Comparison of ENCODE assay signal across 20 mouse cellular contexts in genomic region chr3:156992811-156993210, GRCm38 (mm10).
DNase-seq lines count a peak whose midpoint lies in the region; ATAC-seq and TF ChIP-seq lines count a peak whose summit lies in the region.
"Had no signal": no experiment of that assay in that cellular context is flagged by ENCODE, and none has a peak within 500 bp of the region (broad histone marks: within the 10 kb centered on the region; RNA-seq: fewer than 3 reads in every experiment).

No protein-coding gene starts in this region.

- H3K4me2 ChIP-seq in forebrain, postnatal 0 days (ENCODE audit: low read depth) = no peak overlapping the region
- H3K4me2 ChIP-seq: hindbrain, embryonic 12.5 days had no signal

- peak; percentile 23; the same call in 1 of the 2 replicates for ATAC-seq in forebrain, postnatal 0 days
- ATAC-seq: forebrain, embryonic 14.5 days; hindbrain, postnatal 0 days had no signal

- no peaks in the 10 kb centered on the region for H3K4me1 ChIP-seq in forebrain, postnatal 0 days (ENCODE audit: insufficient read depth)
- no peaks in the 10 kb centered on the region for H3K4me1 ChIP-seq in forebrain, embryonic 10.5 days
- H3K4me1 ChIP-seq: embryonic facial prominence, embryonic 10.5 days; heart, embryonic 10.5 days; hindbrain, embryonic 12.5 days had no signal

- no peak overlapping the region for H3K9ac ChIP-seq in forebrain, postnatal 0 days
- H3K9ac ChIP-seq: hindbrain, embryonic 12.5 days had no signal

- no peak for DNase-seq in forebrain, postnatal 0 days
- DNase-seq in forebrain, embryonic 10.5 days (ENCODE audit: extremely low spot score, low spot score) = no peak
- DNase-seq in left cerebral cortex, adult 2 months (ENCODE audit: extremely low spot score in 1 of 2, low spot score in 2 of 2) = peak; percentile 20 to 23
- DNase-seq in left cerebral cortex, adult 11 months (ENCODE audit: low spot score) = no peak
- peak; percentile 11 for DNase-seq in right cerebral cortex, postnatal 25 days
- no peak for DNase-seq in right cerebral cortex, postnatal 4 days
- DNase-seq in lung, adult 18-20 months = no peak
- DNase-seq in lung, postnatal 36 days = no peak
- DNase-seq: adrenal gland, adult 2 months; adrenal gland, postnatal 25 days; cerebellum, adult 2 months; gastrocnemius, postnatal 10 days; heart, adult 18-20 months; heart, postnatal 4 days had no signal

- no peaks in the 10 kb centered on the region for H3K27me3 ChIP-seq in forebrain, postnatal 0 days (ENCODE audit: insufficient read depth, low read length)
- H3K27me3 ChIP-seq in forebrain, embryonic 10.5 days (ENCODE audit: poor library complexity, severe bottlenecking) = no peaks in the 10 kb centered on the region
- H3K27me3 ChIP-seq: CH12.LX; hindbrain, embryonic 12.5 days had no signal

- no peaks in the 10 kb centered on the region for H3K36me3 ChIP-seq in forebrain, postnatal 0 days (ENCODE audit: insufficient read depth)
- H3K36me3 ChIP-seq in forebrain, embryonic 10.5 days (replicated peaks) = no peaks in the 10 kb centered on the region
- H3K36me3 ChIP-seq: embryonic facial prominence, embryonic 10.5 days; heart, embryonic 10.5 days; hindbrain, embryonic 12.5 days had no signal

- H3K9me3 ChIP-seq in forebrain, postnatal 0 days (ENCODE audit: low read length) = no peaks in the 10 kb centered on the region
- no peaks in the 10 kb centered on the region for H3K9me3 ChIP-seq in forebrain, embryonic 10.5 days
- H3K9me3 ChIP-seq: embryonic facial prominence, embryonic 10.5 days; heart, embryonic 10.5 days; hindbrain, embryonic 12.5 days had no signal

- no peak overlapping the region for H3K4me3 ChIP-seq in forebrain, postnatal 0 days (ENCODE audit: low read depth, low read length)
- no peak overlapping the region for H3K4me3 ChIP-seq in forebrain, embryonic 10.5 days
- H3K4me3 ChIP-seq in left cerebral cortex, adult 2 months = no peak overlapping the region
- H3K4me3 ChIP-seq: embryonic facial prominence, embryonic 10.5 days; heart, embryonic 10.5 days; hindbrain, embryonic 12.5 days had no signal

- H3K27ac ChIP-seq in forebrain, postnatal 0 days (ENCODE audit: low read depth, low read length) = no peak overlapping the region
- no peak overlapping the region for H3K27ac ChIP-seq in forebrain, embryonic 10.5 days
- no peak overlapping the region for H3K27ac ChIP-seq in left cerebral cortex, adult 2 months
- H3K27ac ChIP-seq: embryonic facial prominence, embryonic 10.5 days; heart, embryonic 10.5 days; hindbrain, embryonic 12.5 days; hindbrain, postnatal 0 days had no signal

- intact Hi-C loops in left cerebral cortex, adult 2 months (cut with DNase I) = no loop called here

- no peak for TF ChIP-seq CTCF in forebrain, postnatal 0 days (IDR thresholded peaks at IDR 0.05; ENCODE audit: low read depth)
- TF ChIP-seq CTCF in left cerebral cortex, adult 2 months (IDR thresholded peaks at IDR 0.05) = no peak

- WGBS in forebrain, postnatal 0 days = 70% methylated on average over 1 of the region's 1 CpGs
- 76% methylated on average over 1 of the region's 1 CpGs for WGBS in forebrain, embryonic 10.5 days

Comparison
In these comparisons a context has a peak if more than half of its experiments do, and no peak if none do; other contexts are left out.
1. DNase-seq: peak in left cerebral cortex, adult 2 months (2 of 2) and right cerebral cortex, postnatal 25 days (single experiment); none in forebrain, postnatal 0 days (single experiment), forebrain, embryonic 10.5 days (single experiment), left cerebral cortex, adult 11 months (single experiment), right cerebral cortex, postnatal 4 days (single experiment), lung, adult 18-20 months (0 of 2) and lung, postnatal 36 days (single experiment).